Mouse (Mus musculus) forebrain, embryonic 13.5 days (tissue): ENCODE measurements around the gene Ipo9. TPM values are rescaled to one million over a fixed set of nuclear protein-coding genes. Genes with fewer than 3 reads are reported as not detected.

ENCODE experiments used
- ATAC-seq: fragments of 200-750 bp; cut with Nextera tagmentation; 2 replicates; pipeline ENCODE4 v1.8.0; 2017
- H3K27ac ChIP-seq: fragments of 300-500 bp; sonication (generic); 2 replicates; pipeline ENCODE4 v1.5.1; 2015; ENCODE audit warnings: inconsistent platforms, mild to moderate bottlenecking, moderate library complexity
- H3K27me3 ChIP-seq: fragments of 300-500 bp; sonication (generic); 2 replicates; pipeline ENCODE4 v1.6.1; 2015; ENCODE audit warnings: mild to moderate bottlenecking, inconsistent platforms
- H3K36me3 ChIP-seq: fragments of 300-500 bp; sonication (generic); 2 replicates; pipeline ENCODE4 v1.6.1; 2015; ENCODE audit warnings: mild to moderate bottlenecking, inconsistent platforms; ENCODE audit not compliant: poor library complexity, severe bottlenecking
- H3K4me1 ChIP-seq: fragments of 300-500 bp; sonication (generic); 2 replicates; pipeline ENCODE4 v1.6.1; 2015; ENCODE audit warnings: inconsistent platforms
- H3K4me2 ChIP-seq: fragments of 300-500 bp; sonication (generic); 2 replicates; pipeline ENCODE4 v1.6.1; 2015; ENCODE audit warnings: inconsistent platforms, mild to moderate bottlenecking, moderate library complexity
- H3K4me3 ChIP-seq: fragments of 300-500 bp; sonication (generic); 2 replicates; pipeline ENCODE4 v1.5.1; 2015; ENCODE audit warnings: mild to moderate bottlenecking, inconsistent platforms
- H3K9ac ChIP-seq: fragments of 300-500 bp; sonication (generic); 2 replicates; pipeline ENCODE4 v1.6.1; 2015; ENCODE audit warnings: mild to moderate bottlenecking, inconsistent platforms
- H3K9me3 ChIP-seq: fragments of 300-500 bp; sonication (generic); replicated peaks from 2 replicates; pipeline ENCODE4 v1.6.1; 2016; ENCODE audit warnings: inconsistent platforms
- whole genome bisulfite sequencing: fragments of 180-500 bp; shearing (Covaris S2); methylation state at CpG from one replicate; pipeline ENCODE4 v1.1.7; 2015; 5-methylcytosine and 5-hydroxymethylcytosine counted together
- polyA plus RNA-seq: library from polyadenylated mRNA; unstranded; fragments of >200 nt; fragmentation: Nextera tagmentation; extraction: Ambion mirVana; gene quantifications from 2 replicates; pipeline ENCODE4 v1.2.1, GENCODE M21; 2015

Ipo9 gene
- polyA plus RNA-seq = 149 and 167 TPM in 2 replicates

DNA sequence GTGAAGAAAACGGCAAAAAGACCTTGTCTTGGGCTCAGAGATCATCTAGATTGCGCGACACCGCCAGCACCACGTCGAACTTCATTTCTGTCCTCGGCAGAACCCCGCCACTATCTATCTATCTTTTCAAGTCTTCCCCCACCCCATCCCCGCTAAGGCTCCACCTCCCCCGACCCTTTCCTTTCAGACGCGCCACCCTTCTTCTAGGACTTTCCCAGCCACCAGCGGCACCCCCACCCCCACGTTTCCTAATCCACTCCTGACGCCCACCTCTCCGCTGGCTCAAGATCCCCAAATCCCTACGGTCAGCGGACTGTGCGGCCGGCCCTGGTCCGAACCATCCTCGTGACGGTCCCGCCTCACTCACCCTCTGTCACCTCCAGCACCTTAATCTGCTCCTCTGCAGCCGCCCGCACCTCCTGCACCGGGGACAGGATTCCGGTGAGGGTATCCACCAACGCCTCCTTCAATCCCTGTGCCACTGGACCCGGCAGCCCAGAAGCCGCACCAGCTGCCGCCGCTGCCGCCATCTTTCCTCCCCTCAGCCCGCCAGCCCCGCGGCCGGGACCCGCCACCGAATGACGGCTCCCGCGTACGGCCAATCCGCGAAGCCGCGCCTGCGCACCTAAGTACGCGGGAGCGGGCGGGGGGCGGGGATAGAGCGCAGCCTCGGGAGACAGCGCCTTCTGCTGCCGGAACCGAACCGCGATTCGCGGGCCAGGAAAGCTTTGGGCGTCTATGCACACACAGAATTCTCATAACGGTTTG lies at the start of gene Ipo9:
TSS of gene Ipo9 (minus strand) at position 599 of the 768 bp plus-strand sequence.
- 1% methylated on average over 65 of the region's 65 CpGs for WGBS
- no peaks in the 10 kb centered on the region for H3K27me3 ChIP-seq
- peak within 1 kb of the TSS; percentile 71 for H3K4me3 ChIP-seq
- peaks cover 42% of the 10 kb centered on the region for H3K4me1 ChIP-seq
- H3K9ac ChIP-seq = peak within 1 kb of the TSS; percentile 92
- peak within 1 kb of the TSS; percentile 92 for H3K27ac ChIP-seq
- H3K36me3 ChIP-seq = peaks cover 19% of the 10 kb centered on the region
- ATAC-seq = peak; percentile 97
- H3K4me2 ChIP-seq = peak within 1 kb of the TSS; percentile 84
- no peaks in the 10 kb centered on the region for H3K9me3 ChIP-seq

DNA sequence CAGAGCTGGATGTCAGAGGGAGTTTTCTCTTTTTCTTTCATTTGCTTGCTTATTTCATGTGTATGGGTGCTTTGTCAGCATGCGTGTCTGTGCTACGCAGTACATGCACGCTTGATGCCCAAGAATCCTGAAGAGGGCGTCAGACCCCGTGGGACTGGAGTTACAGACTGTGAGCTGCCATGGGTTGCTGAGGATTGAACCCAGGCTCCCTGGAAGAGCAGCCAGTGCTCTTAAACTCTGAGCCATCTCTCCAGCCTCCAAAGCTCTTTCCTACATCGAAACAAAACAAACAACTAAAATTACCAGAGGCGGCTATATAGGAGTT lies 45.2 kb upstream of the Ipo9 start:
- Histone ChIP-seq H3K36me3 (peaks cover 21% of the 10 kb centered on the region), H3K27me3 (no peaks in the 10 kb centered on the region), H3K4me2 (no peak overlapping the region), H3K27ac (no peak overlapping the region), H3K9me3 (no peaks in the 10 kb centered on the region), H3K4me1 (0 out of 2 replicates have a peak, but pooled peaks cover 5% of the 10 kb centered on the region), H3K9ac (no peak overlapping the region), H3K4me3 (no peak overlapping the region)
- ATAC-seq = no peak
- 91% methylated on average over 7 of the region's 7 CpGs for WGBS

DNA sequence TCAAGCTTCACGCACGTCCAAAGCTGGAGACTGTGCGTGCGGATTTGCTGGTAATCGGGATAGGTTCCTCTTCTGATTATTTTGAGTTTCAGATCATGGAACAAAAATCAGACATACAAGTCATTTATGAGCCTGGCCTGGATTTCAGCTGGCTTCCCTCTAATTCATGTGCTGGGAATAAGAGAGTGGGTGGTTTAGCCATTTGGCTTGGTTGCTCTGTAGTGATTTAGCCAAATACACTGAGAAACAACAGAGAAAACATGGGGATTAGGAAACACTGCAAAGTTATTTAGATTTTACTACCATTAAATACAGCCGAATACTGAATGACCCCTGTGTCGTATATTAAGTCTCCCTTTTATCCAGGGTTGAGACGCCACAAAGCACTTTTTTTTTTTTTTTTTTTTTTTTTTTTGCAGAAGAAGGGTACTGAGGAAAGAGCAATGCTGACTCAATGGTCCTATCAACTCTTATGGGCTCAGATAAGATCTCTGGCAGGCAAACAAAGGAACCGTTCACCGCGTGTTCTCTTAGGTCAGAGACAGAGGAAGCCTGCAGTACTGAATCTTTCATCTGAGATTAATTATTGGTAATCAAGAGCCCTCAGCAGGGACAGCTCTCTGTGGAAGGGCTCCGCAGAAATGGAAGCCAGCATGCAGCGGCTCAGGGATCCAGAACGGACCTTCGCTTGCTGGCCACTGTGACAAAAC lies 44.7 kb upstream of the Ipo9 start:
- Histone ChIP-seq H3K4me3 (no peak overlapping the region), H3K4me1 (0 out of 2 replicates have a peak, but pooled peaks cover 5% of the 10 kb centered on the region), H3K9ac (no peak overlapping the region), H3K9me3 (no peaks in the 10 kb centered on the region), H3K36me3 (peaks cover 26% of the 10 kb centered on the region), H3K4me2 (no peak overlapping the region), H3K27ac (no peak overlapping the region), H3K27me3 (no peaks in the 10 kb centered on the region)
- ATAC-seq = no peak
- 61% methylated on average over 15 of the region's 15 CpGs for WGBS

DNA sequence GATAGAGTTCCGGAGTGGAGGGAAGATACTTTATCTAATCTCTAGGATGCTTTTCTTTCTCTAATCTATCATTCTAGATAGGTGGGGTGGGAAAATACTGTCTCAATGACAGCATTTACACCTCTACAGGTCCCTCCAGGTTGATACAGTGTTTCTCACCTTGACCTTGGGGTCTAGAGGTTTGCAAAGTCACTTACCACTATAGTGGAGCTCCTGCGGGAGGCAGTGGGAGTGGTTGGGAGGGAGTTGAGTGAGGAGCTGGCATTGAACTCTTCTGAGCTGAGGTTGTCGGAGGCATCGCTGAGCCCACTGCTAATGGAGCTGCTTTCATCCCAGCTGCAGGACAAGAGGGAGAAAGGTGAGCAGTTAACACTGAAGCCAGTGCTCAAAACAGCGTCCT lies 42.2 kb upstream of the Ipo9 start:
- 0 out of 2 replicates have a peak, but pooled peaks cover 5% of the 10 kb centered on the region for H3K4me1 ChIP-seq
- no peak for ATAC-seq
- no peak overlapping the region for H3K4me3 ChIP-seq
- H3K9me3 ChIP-seq = no peaks in the 10 kb centered on the region
- H3K27ac ChIP-seq = no peak overlapping the region
- H3K27me3 ChIP-seq = no peaks in the 10 kb centered on the region
- 76% methylated on average over 5 of the region's 5 CpGs for WGBS
- peaks cover 50% of the 10 kb centered on the region for H3K36me3 ChIP-seq
- H3K9ac ChIP-seq = no peak overlapping the region
- no peak overlapping the region for H3K4me2 ChIP-seq

DNA sequence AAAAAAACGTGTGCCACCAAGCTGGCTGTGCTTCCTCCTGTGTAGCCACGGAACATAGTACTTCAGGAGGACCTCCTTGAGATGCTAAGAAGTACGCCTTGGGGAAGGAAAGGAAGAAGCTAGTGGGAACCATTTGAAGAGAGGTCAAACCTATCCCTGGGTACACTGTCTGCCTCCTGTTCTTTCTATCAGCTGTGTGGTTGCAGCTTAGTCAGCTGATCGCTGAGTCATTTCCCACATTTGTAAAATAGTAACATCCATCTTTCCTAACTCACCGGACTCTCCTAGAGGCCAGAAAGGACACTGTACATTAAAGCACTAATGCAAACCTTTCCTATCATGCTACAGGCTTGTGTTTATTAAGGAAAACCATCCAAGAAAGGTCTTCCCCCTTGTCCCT lies 41.4 kb upstream of the Ipo9 start:
- no peak for ATAC-seq
- Histone ChIP-seq H3K36me3 (peaks cover 58% of the 10 kb centered on the region), H3K9me3 (no peaks in the 10 kb centered on the region), H3K27me3 (no peaks in the 10 kb centered on the region), H3K9ac (no peak overlapping the region), H3K4me1 (0 out of 2 replicates have a peak, but pooled peaks cover 5% of the 10 kb centered on the region), H3K4me2 (no peak overlapping the region), H3K27ac (no peak overlapping the region), H3K4me3 (no peak overlapping the region)
- 90% methylated on average over 5 of the region's 5 CpGs for WGBS

DNA sequence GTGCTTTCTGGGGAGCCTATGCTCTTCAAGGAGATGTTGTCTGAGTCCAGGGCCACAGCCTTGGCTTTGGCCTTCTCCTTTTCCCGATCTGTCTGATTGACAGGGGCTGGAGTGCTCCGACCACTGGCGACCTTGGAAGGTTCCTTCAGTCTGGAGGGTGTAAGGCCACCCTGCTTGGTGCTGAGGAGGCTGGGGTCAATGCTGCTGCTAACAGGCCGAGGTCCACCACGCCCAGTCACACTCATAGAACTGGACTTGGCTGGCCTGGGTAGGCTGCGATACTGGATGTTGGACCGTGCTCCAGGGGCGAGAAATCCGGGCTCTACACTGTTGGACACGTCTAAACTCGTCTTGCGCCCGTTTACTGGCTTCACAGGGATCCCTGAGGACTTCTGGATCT lies 40.2 kb upstream of the Ipo9 start:
- H3K4me2 ChIP-seq = no peak overlapping the region
- no peaks in the 10 kb centered on the region for H3K27me3 ChIP-seq
- H3K27ac ChIP-seq = no peak overlapping the region
- H3K4me3 ChIP-seq = no peak overlapping the region
- 93% methylated on average over 13 of the region's 13 CpGs for WGBS
- no peaks in the 10 kb centered on the region for H3K9me3 ChIP-seq
- H3K36me3 ChIP-seq = peaks cover 70% of the 10 kb centered on the region
- 0 out of 2 replicates have a peak, but pooled peaks cover 4% of the 10 kb centered on the region for H3K4me1 ChIP-seq
- no peak overlapping the region for H3K9ac ChIP-seq
- no peak for ATAC-seq

DNA sequence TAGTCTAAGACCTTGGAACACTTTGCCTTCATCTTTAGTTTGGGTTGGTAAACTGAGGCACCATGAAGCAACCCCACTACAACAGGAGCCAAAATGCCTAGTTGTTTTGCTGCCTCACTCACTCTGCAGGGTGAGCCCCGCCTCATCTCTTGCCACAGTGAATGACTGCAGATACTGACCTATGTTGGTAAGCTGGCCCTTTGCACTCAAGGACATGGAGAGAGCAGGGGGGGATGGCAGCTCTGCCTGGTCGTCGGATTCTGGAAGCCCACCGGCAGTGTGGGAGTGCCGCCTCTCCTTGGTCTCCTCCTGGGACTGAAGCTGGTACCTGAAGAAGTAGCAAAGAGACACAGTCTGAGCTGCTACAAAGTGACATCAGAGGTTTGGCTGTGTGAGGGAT lies 37.2 kb upstream of the Ipo9 start:
- no peak overlapping the region for H3K9ac ChIP-seq
- WGBS = 89% methylated on average over 5 of the region's 5 CpGs
- H3K9me3 ChIP-seq = no peaks in the 10 kb centered on the region
- H3K4me1 ChIP-seq = no peaks in the 10 kb centered on the region
- no peak overlapping the region for H3K27ac ChIP-seq
- no peaks in the 10 kb centered on the region for H3K27me3 ChIP-seq
- no peak overlapping the region for H3K4me3 ChIP-seq
- no peak for ATAC-seq
- H3K36me3 ChIP-seq = peaks cover 95% of the 10 kb centered on the region
- H3K4me2 ChIP-seq = no peak overlapping the region

DNA sequence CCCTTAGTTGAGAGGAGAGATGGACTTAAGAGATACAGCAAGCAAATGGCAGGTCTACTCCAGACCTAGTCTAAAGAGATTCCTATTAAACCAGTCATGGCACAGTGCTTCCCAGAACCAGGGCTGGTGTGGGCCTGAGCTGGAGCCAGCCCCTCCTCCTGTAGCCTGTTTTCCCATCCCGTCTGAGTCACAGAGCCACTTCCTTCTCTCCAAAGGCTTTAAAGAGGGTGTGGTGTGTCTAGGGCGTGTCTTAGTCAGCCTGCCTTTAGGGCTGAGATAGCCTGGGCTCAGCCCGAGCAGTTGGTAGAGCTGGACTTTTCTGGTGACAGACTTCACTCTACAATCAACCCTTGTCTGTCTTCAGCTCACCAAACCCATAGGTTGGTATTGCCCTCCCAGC lies 36.6 kb upstream of the Ipo9 start:
- Histone ChIP-seq H3K27me3 (no peaks in the 10 kb centered on the region), H3K4me2 (no peak overlapping the region), H3K4me3 (no peak overlapping the region), H3K4me1 (no peaks in the 10 kb centered on the region), H3K9ac (no peak overlapping the region), H3K9me3 (no peaks in the 10 kb centered on the region), H3K27ac (no peak overlapping the region), H3K36me3 (peaks cover 92% of the 10 kb centered on the region)
- no peak for ATAC-seq
- 79% methylated on average over 3 of the region's 3 CpGs for WGBS

DNA sequence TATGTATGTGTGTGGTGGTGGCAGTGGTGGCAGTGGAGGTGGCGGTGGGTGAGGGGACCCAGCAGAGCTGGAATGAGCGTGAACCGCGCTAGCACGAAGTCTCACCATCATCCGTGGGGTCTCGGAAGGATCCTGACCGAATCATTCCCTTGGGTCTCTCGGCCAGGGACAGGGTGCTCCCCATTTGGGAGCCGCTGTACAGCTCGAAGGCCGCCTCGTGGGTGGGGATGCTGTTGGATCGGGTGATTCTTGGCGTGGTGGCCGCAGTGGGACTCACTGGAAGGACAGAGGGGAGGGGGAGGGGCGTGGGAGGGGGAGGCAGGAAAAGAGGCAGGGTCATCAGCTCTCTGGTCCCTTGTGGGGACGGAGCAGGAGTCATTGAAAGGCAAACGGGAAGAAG lies 35.4 kb upstream of the Ipo9 start:
- Histone ChIP-seq H3K4me2 (no peak overlapping the region), H3K36me3 (peaks cover 84% of the 10 kb centered on the region), H3K4me3 (no peak overlapping the region), H3K27me3 (no peaks in the 10 kb centered on the region), H3K9me3 (no peaks in the 10 kb centered on the region), H3K9ac (no peak overlapping the region), H3K4me1 (no peaks in the 10 kb centered on the region), H3K27ac (no peak overlapping the region)
- no peak for ATAC-seq
- 90% methylated on average over 17 of the region's 19 CpGs for WGBS

DNA sequence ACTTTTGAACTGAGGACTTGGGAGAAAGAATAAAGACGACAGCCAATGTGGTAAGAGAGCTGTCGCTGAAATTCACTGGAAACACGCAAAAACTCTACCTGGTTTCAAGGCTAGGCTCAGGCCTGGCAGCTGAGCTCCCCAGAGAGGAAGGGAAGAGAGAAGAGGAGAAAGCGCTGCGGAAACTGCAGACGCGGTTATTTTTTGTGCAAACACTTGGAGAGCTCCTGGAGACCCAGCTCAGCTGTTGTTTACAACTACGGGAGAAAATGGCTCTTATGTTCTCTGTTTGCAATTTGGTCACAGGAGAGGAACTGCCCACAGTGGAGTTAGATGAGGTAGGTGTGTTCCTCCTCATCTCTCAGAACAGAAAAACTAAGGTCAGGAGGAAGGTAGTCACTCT lies 32.4 kb upstream of the Ipo9 start:
- H3K4me3 ChIP-seq = no peak overlapping the region
- no peak overlapping the region for H3K4me2 ChIP-seq
- H3K36me3 ChIP-seq = peaks cover 84% of the 10 kb centered on the region
- no peaks in the 10 kb centered on the region for H3K9me3 ChIP-seq
- WGBS = 91% methylated on average over 8 of the region's 8 CpGs
- no peak overlapping the region for H3K9ac ChIP-seq
- no peak overlapping the region for H3K27ac ChIP-seq
- H3K27me3 ChIP-seq = no peaks in the 10 kb centered on the region
- no peaks in the 10 kb centered on the region for H3K4me1 ChIP-seq
- ATAC-seq = no peak

DNA sequence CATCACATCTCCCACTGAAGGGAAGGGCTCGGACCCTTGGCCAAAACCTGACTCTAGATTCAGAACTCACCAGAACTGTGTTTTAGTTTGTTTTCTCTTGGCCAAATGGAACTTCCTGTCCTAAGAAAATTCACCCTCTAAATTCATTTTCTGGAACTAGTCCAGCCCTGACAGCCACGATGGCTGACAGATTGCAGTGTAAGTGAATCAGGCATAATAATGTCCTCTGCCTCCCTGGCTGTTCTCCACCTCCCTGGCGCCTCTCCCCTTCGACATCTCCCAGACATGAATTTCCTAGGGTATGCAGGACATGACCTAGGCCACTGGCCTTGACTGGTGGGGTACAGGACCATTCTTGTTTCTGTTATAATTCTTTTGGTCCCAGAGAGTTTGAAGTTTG lies 32.0 kb upstream of the Ipo9 start:
- H3K4me1 ChIP-seq = no peaks in the 10 kb centered on the region
- H3K9ac ChIP-seq = no peak overlapping the region
- peaks cover 84% of the 10 kb centered on the region for H3K36me3 ChIP-seq
- WGBS = 85% methylated on average over 4 of the region's 4 CpGs
- no peaks in the 10 kb centered on the region for H3K9me3 ChIP-seq
- H3K27me3 ChIP-seq = no peaks in the 10 kb centered on the region
- H3K4me2 ChIP-seq = no peak overlapping the region
- H3K27ac ChIP-seq = no peak overlapping the region
- ATAC-seq = no peak
- no peak overlapping the region for H3K4me3 ChIP-seq

DNA sequence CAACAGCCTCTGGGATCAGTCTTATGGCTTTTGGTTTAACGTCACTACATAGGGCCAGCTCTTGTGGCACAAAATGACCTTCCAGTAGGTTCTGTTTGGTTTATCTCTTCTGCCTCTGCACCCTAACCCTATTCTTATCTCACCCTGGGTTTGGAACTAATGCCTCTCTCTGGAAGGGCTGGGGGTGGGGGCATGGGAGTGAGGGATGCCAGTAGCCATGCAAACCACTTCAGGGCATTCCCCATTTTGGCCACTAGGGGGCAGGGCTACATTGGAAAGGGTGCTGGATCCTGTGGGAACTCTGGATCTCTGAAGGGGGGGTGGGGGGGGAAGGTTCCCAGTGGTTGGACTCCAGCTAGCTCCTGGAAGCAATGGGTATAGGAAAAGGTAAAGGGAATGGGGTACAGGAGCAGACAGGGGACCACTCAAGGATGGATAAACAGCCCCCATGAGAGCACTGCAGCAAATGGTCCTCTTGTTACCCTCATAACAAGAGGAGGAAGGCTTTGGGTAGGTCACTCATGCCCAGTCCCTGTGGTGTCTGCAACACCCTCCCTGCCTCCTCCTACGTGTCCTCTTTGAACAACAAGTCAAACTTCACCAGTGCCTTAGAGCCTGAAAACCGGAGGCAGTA lies 30.9 kb upstream of the Ipo9 start:
- ATAC-seq = peak; percentile 52
- 88% methylated on average over 3 of the region's 3 CpGs for whole genome bisulfite sequencing
- no peaks in the 10 kb centered on the region for H3K9me3 ChIP-seq

More for the DNA sequence above, 30.9 kb upstream of the Ipo9 start:
- Histone ChIP-seq H3K4me1 (no peaks in the 10 kb centered on the region), H3K27me3 (no peaks in the 10 kb centered on the region), H3K27ac (no peak overlapping the region), H3K4me3 (no peak overlapping the region), H3K36me3 (peaks cover 84% of the 10 kb centered on the region), H3K9ac (no peak overlapping the region), H3K4me2 (no peak overlapping the region)
